Mouse (Mus musculus) cerebellum, adult 2 months (tissue): ENCODE results near the gene Yipf2. TPM values are rescaled to one million over a fixed set of nuclear protein-coding genes. Genes with fewer than 3 reads are reported as not detected.
A peak's percentile ranks its signal among the peaks of the same experiment; 100 is the strongest.
"Not testable (repeated sequence)": the region's sequence is repeated elsewhere in the genome, so short reads cannot be mapped to it uniquely, and the experiment has no call there.

Experiments used
- DNase-seq, 2 experiments: peaks; one replicate each; pipeline ENCODE4 v3.0.0; 2021
- H3K27ac ChIP-seq: fragments of 200-500 bp; 2 replicates; pipeline ENCODE4 v1.5.1; 2012; ENCODE audit warnings: low read length, control low read depth, inconsistent platforms; ENCODE audit not compliant: insufficient read depth
- H3K27me3 ChIP-seq: fragments of 200-500 bp; 2 replicates; pipeline ENCODE4 v1.6.1; 2012; ENCODE audit warnings: inconsistent platforms, mild to moderate bottlenecking, low read length, moderate library complexity; ENCODE audit not compliant: control insufficient read depth, insufficient read depth
- H3K4me1 ChIP-seq: fragments of 200-500 bp; 2 replicates; pipeline ENCODE4 v1.6.1; 2011; ENCODE audit warnings: low read length; ENCODE audit not compliant: control insufficient read depth, insufficient read depth
- H3K4me3 ChIP-seq: fragments of 200-500 bp; replicated peaks from 2 replicates; pipeline ENCODE3; 2011; ENCODE audit warnings: mild to moderate bottlenecking, low read depth, low read length, control low read depth; ENCODE audit not compliant: insufficient read depth
- CTCF ChIP-seq: fragments of 200-500 bp; IDR thresholded peaks from 2 replicates; pipeline ENCODE4 v1.5.1; 2011; ENCODE audit warnings: low read depth, mild to moderate bottlenecking, control low read depth, low read length, moderate library complexity, borderline replicate concordance; ENCODE audit not compliant: insufficient read depth
- POLR2A ChIP-seq: fragments of 200-500 bp; IDR thresholded peaks from 2 replicates; pipeline ENCODE4 v1.6.1; 2011; ENCODE audit warnings: low read length, control low read depth, borderline replicate concordance; ENCODE audit not compliant: insufficient read depth
- WGBS: fragments of 180-500 bp; shearing (Covaris S2); methylation state at CpG from one replicate; pipeline ENCODE4 v1.1.7; 2018; 5-methylcytosine and 5-hydroxymethylcytosine counted together
- polyA plus RNA-seq: library from polyadenylated mRNA; depleted of rRNA; stranded (reverse); fragments of >200 nt; gene quantifications from 2 replicates; pipeline ENCODE4 v1.2.3, GENCODE M21; 2012

Gene Yipf2
- polyA plus RNA-seq, 1 experiment: 30.9 TPM

DNA sequence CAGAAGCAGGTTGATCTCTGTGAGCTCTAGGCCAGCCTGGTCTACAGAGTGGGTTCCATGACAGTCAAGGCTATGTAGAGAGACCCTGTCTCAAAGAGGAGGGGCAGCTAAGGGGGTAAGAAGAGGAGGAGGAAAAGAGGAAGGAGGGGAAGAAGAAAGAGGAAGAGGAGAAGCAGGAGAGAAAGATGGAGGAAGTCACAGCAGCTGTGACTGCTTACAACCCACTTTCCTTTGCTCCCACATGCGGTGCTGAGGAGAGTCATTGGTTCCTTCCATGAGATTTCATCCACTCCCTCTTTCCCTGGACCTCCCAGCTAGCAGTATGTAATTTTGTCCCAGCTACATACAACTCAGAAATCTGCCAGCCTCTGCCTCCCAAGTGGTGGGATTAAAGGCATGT is 14.0 kb upstream of the Yipf2 start:
- TF ChIP-seq POLR2A (no peak), CTCF (no peak)
- Histone ChIP-seq H3K27ac (no peak overlapping the region), H3K27me3 (no peaks in the 10 kb centered on the region), H3K4me1 (no peaks in the 10 kb centered on the region), H3K4me3 (no peak overlapping the region)
- DNase-seq: no peak
- 84% methylated on average over 1 of the region's 1 CpGs for WGBS

DNA sequence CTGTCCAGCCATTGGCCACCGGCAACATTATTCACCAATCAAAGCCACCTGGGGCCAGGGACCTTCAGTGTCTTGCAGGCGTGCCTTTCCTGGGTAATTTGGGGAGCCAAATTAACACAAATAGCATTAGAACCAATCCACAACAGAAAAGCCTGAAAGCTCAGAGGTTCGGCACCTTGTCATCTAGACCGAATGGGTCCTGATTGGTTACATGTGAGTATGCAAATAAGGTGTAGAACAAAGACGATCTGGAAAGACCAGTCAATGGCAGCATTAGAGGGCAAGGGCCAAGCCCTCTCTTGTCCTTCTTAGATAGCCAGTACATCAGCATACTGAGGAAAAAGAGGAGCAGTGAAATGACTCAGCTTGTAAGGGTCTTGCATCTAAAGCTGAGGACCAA is 13.2 kb upstream of the Yipf2 start:
- Histone ChIP-seq H3K4me1 (no peaks in the 10 kb centered on the region), H3K4me3 (no peak overlapping the region), H3K27ac (no peak overlapping the region), H3K27me3 (no peaks in the 10 kb centered on the region)
- no peak for DNase-seq
- TF ChIP-seq CTCF: no peak
- no peak for TF ChIP-seq POLR2A
- WGBS: 80% methylated on average over 5 of the region's 5 CpGs

DNA sequence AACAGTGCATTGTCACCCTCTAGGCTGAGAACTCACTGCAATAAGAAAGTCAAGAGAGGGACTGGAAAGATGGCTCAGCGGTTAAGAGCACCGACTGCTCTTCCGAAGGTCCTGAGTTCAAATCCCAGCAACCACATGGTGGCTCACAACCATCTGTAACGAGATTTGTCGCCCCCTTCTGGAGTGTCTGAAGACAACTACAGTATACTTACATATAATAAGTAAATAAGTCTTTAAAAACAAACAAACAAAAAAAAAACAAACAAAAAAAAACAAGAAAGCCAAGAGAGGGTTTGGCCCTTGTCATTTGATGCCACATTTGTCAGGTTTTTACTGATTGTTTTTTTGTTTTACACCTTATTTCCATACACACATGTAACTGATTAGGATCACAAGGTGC is 11.5 kb upstream of the Yipf2 start:
- no peaks in the 10 kb centered on the region for H3K27me3 ChIP-seq
- no peak overlapping the region for H3K27ac ChIP-seq
- 70% methylated on average over 5 of the region's 5 CpGs for WGBS
- no peak overlapping the region for H3K4me3 ChIP-seq
- TF ChIP-seq POLR2A (no peak), CTCF (no peak)
- H3K4me1 ChIP-seq: no peaks in the 10 kb centered on the region
- no peak for DNase-seq

- H3K4me1 ChIP-seq: no peaks in the 10 kb centered on the region
- peak; percentile 75 to 77 for DNase-seq
- H3K27ac ChIP-seq: no peak overlapping the region
- no peaks in the 10 kb centered on the region for H3K27me3 ChIP-seq
- no peak overlapping the region for H3K4me3 ChIP-seq
- WGBS: 49% methylated on average over 10 of the region's 10 CpGs
- TF ChIP-seq POLR2A (no peak), CTCF (peak; percentile 86)
Observed at GRCm38 (mm10) chr9:21601722-21602399, 9.2 kb upstream of the Yipf2 start.

DNA sequence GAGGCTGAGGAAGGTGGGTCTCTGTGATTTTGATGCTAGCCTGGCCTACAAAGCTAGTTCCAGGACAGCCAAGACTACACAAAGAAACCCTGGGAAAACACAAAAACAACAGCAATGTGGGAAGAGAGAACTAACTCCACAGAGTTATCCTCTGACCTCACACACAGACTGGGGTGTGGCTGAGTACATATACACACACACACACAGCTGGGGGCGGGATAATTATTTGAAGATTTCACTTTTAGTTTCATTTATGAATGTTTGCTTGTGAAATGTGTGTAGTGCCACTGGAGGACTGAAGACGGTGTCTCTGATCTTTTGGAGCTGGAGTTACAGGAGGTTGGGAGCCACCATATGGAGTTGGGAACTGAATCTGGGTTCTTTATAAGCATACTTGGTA is 8.4 kb upstream of the Yipf2 start:
- no peaks in the 10 kb centered on the region for H3K4me1 ChIP-seq
- 89% methylated on average over 2 of the region's 2 CpGs for WGBS
- H3K27ac ChIP-seq: no peak overlapping the region
- TF ChIP-seq POLR2A (no peak), CTCF (no peak)
- H3K4me3 ChIP-seq: no peak overlapping the region
- H3K27me3 ChIP-seq: no peaks in the 10 kb centered on the region
- no peak for DNase-seq

- H3K27me3 ChIP-seq: no peaks in the 10 kb centered on the region
- H3K4me3 ChIP-seq: no peak overlapping the region
- no peak overlapping the region for H3K27ac ChIP-seq
- no peaks in the 10 kb centered on the region for H3K4me1 ChIP-seq
- TF ChIP-seq CTCF (no peak), POLR2A (no peak)
- 74% methylated on average over 3 of the region's 3 CpGs for WGBS
- DNase-seq: no peak
Observed at GRCm38 (mm10) chr9:21600186-21600585, 7.6 kb upstream of the Yipf2 start.

DNA sequence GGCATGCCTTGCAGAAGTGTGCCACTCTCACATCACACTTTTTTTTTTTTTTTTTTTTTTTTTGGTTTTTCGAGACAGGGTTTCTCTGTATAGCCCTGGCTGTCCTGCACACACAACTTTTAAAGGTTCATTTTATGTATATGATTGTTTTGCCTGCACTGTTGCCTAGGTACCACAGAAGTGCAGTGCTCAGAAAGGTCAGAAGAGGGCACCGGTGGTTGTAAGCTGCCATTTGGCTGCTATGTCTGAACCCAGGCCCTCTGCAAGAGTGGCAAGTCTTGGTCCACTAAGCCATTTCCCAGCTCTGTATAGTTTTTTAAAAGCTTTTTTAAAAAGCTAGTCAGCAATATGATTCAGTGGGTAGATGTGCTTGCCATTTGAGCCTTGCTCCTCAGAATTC is 5.6 kb upstream of the Yipf2 start:
- Histone ChIP-seq H3K27ac (no peak overlapping the region), H3K4me3 (no peak overlapping the region), H3K27me3 (no peaks in the 10 kb centered on the region), H3K4me1 (no peaks in the 10 kb centered on the region; the same call in 1 of the 2 replicates)
- no peak for DNase-seq
- WGBS: 34% methylated on average over 2 of the region's 2 CpGs
- TF ChIP-seq CTCF (peak; percentile 41; the same call in 1 of the 2 replicates), POLR2A (no peak)

DNA sequence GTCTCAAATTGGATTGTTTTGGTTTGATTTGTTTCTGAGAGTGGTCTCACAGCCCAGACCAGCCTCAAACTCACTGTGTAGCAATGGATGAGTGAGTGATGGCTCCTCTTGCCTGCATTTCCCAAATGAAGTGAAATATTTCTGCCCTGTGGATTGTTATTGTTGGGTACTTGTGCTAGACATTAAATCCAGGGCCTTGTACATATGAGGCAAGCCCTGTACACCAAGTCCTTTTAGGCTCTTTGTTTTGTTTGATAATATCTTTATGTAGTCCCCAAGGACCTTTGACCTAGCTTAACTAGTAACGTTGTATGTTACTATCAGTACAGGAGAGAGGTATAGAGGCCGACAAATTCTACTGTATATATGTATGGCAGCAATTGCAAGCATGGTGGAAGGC is 2.2 kb upstream of the Yipf2 start:
- peaks cover 8% of the 10 kb centered on the region; the same call in 1 of the 2 replicates for H3K4me1 ChIP-seq
- TF ChIP-seq CTCF: no peak
- TF ChIP-seq POLR2A: no peak
- no peak overlapping the region for H3K4me3 ChIP-seq
- WGBS: 82% methylated on average over 2 of the region's 2 CpGs
- no peaks in the 10 kb centered on the region for H3K27me3 ChIP-seq
- no peak overlapping the region for H3K27ac ChIP-seq
- no peak for DNase-seq

- not testable (repeated sequence) for H3K4me1 ChIP-seq, H3K27ac ChIP-seq, H3K4me3 ChIP-seq, H3K27me3 ChIP-seq, DNase-seq
- 64% methylated on average over 8 of the region's 8 CpGs for WGBS
Observed at GRCm38 (mm10) chr9:21594350-21594749, 1.7 kb upstream of the Yipf2 start.
